Mouse (Mus musculus): ENCODE data around the gene Abcb11. TPM values are rescaled to one million over a fixed set of nuclear protein-coding genes. Genes with fewer than 3 reads are reported as not detected.

Abcb11 gene
- polyA plus RNA-seq, 1 experiment: not detected

DNA sequence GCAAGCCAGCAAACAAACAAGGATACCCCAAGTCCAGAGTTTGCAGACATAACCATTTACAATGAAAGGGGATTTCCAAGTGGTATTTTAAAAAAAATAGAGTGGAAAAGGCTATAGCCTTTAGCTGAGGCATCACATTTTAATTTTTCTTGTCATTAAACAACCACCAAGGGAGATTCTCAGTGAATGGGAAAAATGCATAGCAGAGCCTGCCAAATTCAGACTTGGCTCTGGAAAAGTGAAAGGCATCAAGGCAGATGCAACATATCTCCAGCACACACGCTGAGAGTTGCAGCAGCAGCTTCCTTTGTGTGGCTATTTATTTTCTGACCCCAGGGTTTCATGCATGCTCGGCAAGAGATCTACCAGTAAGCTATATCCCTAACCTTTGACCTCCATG is 97.5 kb downstream of the Abcb11 start:
- Histone ChIP-seq H3K36me3 (ENCODE audit: control insufficient read depth, insufficient read depth, low read length, poor library complexity, severe bottlenecking) (no peaks in the 10 kb centered on the region), H3K9me3 (replicated peaks; ENCODE audit: control insufficient read depth, insufficient read depth, low read length, poor library complexity, severe bottlenecking) (no peaks in the 10 kb centered on the region), H3K27me3 (ENCODE audit: control insufficient read depth, insufficient read depth, low read length, poor library complexity, severe bottlenecking) (no peaks in the 10 kb centered on the region), H3K9ac (ENCODE audit: low read depth, poor library complexity, severe bottlenecking) (no peak overlapping the region), H3K4me1 (ENCODE audit: control insufficient read depth, insufficient read depth, low read length) (no peaks in the 10 kb centered on the region), H3K4me3 (ENCODE audit: low read depth, low read length) (no peak overlapping the region), H3K27ac (ENCODE audit: insufficient read depth, low read length) (no peak overlapping the region)
- TF ChIP-seq CTCF (IDR thresholded peaks at IDR 0.05; ENCODE audit: low read depth, low read length) (no peak), EP300 (IDR thresholded peaks at IDR 0.05; ENCODE audit: insufficient read depth, low read depth, low read length) (no peak), POLR2A (IDR thresholded peaks at IDR 0.05; ENCODE audit: insufficient read depth, low read length) (no peak)

DNA sequence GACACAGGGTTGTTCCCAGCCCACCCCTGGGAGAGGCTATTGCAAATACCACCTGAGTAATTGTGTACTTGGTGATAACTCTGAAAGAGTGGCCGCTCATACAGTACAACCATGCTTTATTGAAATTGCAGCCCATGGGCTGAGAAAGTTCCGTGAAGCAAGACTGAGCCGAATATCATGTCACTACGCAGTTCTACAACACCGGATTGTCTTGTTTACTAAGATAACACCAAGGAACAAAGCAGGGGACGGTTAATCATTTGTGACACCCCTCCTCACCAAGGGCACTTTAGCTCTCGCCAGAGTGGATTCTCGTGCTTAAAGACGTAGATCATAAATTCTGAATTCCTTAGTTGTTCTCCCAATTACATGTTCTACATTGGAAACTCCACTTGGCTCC is 103.1 kb downstream of the Abcb11 start:
- Histone ChIP-seq H3K4me1 (ENCODE audit: control insufficient read depth, insufficient read depth, low read length) (no peaks in the 10 kb centered on the region), H3K9me3 (replicated peaks; ENCODE audit: control insufficient read depth, insufficient read depth, low read length, poor library complexity, severe bottlenecking) (no peaks in the 10 kb centered on the region), H3K4me3 (ENCODE audit: low read depth, low read length) (no peak overlapping the region), H3K27me3 (ENCODE audit: control insufficient read depth, insufficient read depth, low read length, poor library complexity, severe bottlenecking) (no peaks in the 10 kb centered on the region), H3K27ac (ENCODE audit: insufficient read depth, low read length) (no peak overlapping the region), H3K36me3 (ENCODE audit: control insufficient read depth, insufficient read depth, low read length, poor library complexity, severe bottlenecking) (no peaks in the 10 kb centered on the region), H3K9ac (ENCODE audit: low read depth, poor library complexity, severe bottlenecking) (no peak overlapping the region)
- TF ChIP-seq POLR2A (IDR thresholded peaks at IDR 0.05; ENCODE audit: insufficient read depth, low read length) (no peak), CTCF (IDR thresholded peaks at IDR 0.05; ENCODE audit: low read depth, low read length) (no peak), EP300 (IDR thresholded peaks at IDR 0.05; ENCODE audit: insufficient read depth, low read depth, low read length) (no peak)

DNA sequence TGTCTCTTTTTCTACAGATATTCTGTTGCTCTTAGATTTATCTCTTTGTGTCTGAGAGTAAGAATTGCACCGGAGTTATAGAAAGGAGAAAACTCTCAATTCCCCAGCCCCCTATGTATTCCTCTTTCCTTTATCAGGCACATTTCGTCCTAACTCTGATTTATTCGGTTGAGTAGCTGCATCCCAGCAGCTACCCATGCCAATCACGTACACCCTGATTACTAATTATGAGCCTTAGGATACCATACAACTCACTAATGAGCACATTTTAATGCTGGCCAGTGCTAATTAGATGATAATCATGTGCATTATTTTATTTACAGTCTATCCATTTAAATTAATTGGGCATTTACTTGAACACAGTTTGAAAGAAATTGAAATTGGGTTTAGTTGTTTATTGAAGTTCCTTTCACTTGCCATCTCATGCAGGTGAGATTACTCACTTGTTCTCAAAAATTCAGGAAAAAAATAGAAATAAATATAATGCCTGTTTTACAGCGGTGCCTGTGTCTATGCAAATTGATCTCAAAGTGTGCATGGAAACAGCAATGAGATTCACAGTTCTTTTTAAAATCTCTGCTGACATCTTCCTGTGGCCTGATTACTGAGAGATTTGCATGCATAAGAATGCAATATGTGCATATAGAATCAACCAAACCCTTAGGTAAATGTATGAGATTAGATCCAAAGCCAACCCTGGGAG is 107.3 kb downstream of the Abcb11 start:
- Histone ChIP-seq H3K36me3 (ENCODE audit: control insufficient read depth, insufficient read depth, low read length, poor library complexity, severe bottlenecking) (no peaks in the 10 kb centered on the region), H3K9ac (ENCODE audit: low read depth, poor library complexity, severe bottlenecking) (no peak overlapping the region), H3K27ac (ENCODE audit: insufficient read depth, low read length) (no peak overlapping the region), H3K4me1 (ENCODE audit: control insufficient read depth, insufficient read depth, low read length) (no peaks in the 10 kb centered on the region), H3K9me3 (replicated peaks; ENCODE audit: control insufficient read depth, insufficient read depth, low read length, poor library complexity, severe bottlenecking) (no peaks in the 10 kb centered on the region), H3K27me3 (ENCODE audit: control insufficient read depth, insufficient read depth, low read length, poor library complexity, severe bottlenecking) (no peaks in the 10 kb centered on the region), H3K4me3 (ENCODE audit: low read depth, low read length) (no peak overlapping the region)
- TF ChIP-seq EP300 (IDR thresholded peaks at IDR 0.05; ENCODE audit: insufficient read depth, low read depth, low read length): no peak
- TF ChIP-seq POLR2A (IDR thresholded peaks at IDR 0.05; ENCODE audit: insufficient read depth, low read length): no peak

DNA sequence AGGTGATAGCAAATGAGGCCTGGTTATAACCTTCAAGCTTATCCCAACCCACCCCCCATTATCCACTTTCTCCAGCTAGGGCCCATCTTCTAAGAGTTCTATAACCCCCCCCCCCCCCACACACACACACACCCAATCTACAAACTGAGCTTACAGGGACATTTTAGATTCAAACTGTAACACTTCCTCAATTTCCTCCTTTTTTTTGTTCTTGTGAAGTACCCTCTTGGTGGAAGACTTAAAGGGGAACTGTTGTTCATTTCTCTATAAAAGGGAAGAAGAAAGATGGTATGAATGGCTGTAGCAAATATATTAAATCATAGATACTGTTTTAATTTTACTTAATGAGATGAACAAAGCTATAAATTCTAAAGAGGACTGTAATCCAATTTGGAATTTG is 110.3 kb downstream of the Abcb11 start:
- Histone ChIP-seq H3K4me1 (ENCODE audit: control insufficient read depth, insufficient read depth, low read length) (peaks cover 1% of the 10 kb centered on the region), H3K27ac (ENCODE audit: insufficient read depth, low read length) (no peak overlapping the region)

DNA sequence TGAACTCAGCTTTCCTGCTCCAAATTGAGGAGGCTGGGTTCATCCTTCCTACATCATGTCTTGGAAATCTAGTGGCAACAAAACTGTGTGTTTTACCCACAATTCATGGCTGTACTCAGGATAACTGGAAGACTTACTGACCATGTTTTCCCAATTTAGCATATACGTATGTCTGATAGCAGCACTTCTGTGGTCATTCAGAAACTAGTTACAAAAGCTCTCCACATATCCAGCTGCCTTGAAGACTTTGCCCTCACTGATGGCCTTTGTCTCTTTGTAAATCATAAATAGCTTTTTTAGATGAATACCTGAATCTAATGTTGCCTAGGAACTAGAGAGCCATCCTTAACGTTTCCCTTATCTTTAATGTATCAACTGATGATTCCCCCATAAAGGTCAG is 112.3 kb downstream of the Abcb11 start:
- Histone ChIP-seq H3K4me3 (ENCODE audit: low read depth, low read length) (no peak overlapping the region), H3K9me3 (replicated peaks; ENCODE audit: control insufficient read depth, insufficient read depth, low read length, poor library complexity, severe bottlenecking) (no peaks in the 10 kb centered on the region), H3K27ac (ENCODE audit: insufficient read depth, low read length) (no peak overlapping the region), H3K36me3 (ENCODE audit: control insufficient read depth, insufficient read depth, low read length, poor library complexity, severe bottlenecking) (no peaks in the 10 kb centered on the region), H3K4me1 (ENCODE audit: control insufficient read depth, insufficient read depth, low read length) (peaks cover 1% of the 10 kb centered on the region), H3K9ac (ENCODE audit: low read depth, poor library complexity, severe bottlenecking) (no peak overlapping the region), H3K27me3 (ENCODE audit: control insufficient read depth, insufficient read depth, low read length, poor library complexity, severe bottlenecking) (no peaks in the 10 kb centered on the region)
- TF ChIP-seq EP300 (IDR thresholded peaks at IDR 0.05; ENCODE audit: insufficient read depth, low read depth, low read length) (no peak), CTCF (IDR thresholded peaks at IDR 0.05; ENCODE audit: low read depth, low read length) (no peak), POLR2A (IDR thresholded peaks at IDR 0.05; ENCODE audit: insufficient read depth, low read length) (no peak)

More for the DNA sequence above, 110.3 kb downstream of the Abcb11 start:
- no peaks in the 10 kb centered on the region for H3K36me3 ChIP-seq (ENCODE audit: control insufficient read depth, insufficient read depth, low read length, poor library complexity, severe bottlenecking)
- no peaks in the 10 kb centered on the region for H3K27me3 ChIP-seq (ENCODE audit: control insufficient read depth, insufficient read depth, low read length, poor library complexity, severe bottlenecking)
- H3K4me3 ChIP-seq (ENCODE audit: low read depth, low read length): no peak overlapping the region
- H3K9me3 ChIP-seq (replicated peaks; ENCODE audit: control insufficient read depth, insufficient read depth, low read length, poor library complexity, severe bottlenecking): no peaks in the 10 kb centered on the region
- no peak overlapping the region for H3K9ac ChIP-seq (ENCODE audit: low read depth, poor library complexity, severe bottlenecking)
- TF ChIP-seq EP300 (IDR thresholded peaks at IDR 0.05; ENCODE audit: insufficient read depth, low read depth, low read length): no peak
- TF ChIP-seq CTCF (IDR thresholded peaks at IDR 0.05; ENCODE audit: low read depth, low read length): no peak
- no peak for TF ChIP-seq POLR2A (IDR thresholded peaks at IDR 0.05; ENCODE audit: insufficient read depth, low read length)

DNA sequence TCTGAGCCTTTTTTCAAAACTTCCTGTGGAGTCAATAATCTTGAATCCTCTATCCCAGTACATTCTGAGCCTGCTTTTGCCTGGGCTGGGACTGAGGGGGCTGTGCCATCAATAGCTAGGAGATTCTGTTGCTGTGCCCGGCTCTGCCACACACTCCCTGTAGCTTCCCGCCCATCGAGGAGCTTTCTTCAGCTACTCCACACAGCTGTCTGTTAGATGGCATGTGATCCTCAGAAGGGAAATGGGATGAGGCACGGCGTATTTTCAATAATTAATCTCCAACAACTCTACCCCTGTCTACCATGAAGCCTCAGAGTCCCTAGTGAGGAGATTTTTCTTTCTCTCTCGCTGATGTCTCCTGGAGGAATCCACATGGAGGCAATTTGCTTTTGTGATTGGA is 113.8 kb downstream of the Abcb11 start:
- Histone ChIP-seq H3K4me3 (ENCODE audit: low read depth, low read length) (no peak overlapping the region), H3K4me1 (ENCODE audit: control insufficient read depth, insufficient read depth, low read length) (peaks cover 1% of the 10 kb centered on the region), H3K9me3 (replicated peaks; ENCODE audit: control insufficient read depth, insufficient read depth, low read length, poor library complexity, severe bottlenecking) (no peaks in the 10 kb centered on the region), H3K27me3 (ENCODE audit: control insufficient read depth, insufficient read depth, low read length, poor library complexity, severe bottlenecking) (no peaks in the 10 kb centered on the region), H3K9ac (ENCODE audit: low read depth, poor library complexity, severe bottlenecking) (no peak overlapping the region), H3K36me3 (ENCODE audit: control insufficient read depth, insufficient read depth, low read length, poor library complexity, severe bottlenecking) (no peaks in the 10 kb centered on the region), H3K27ac (ENCODE audit: insufficient read depth, low read length) (no peak overlapping the region)
- TF ChIP-seq EP300 (IDR thresholded peaks at IDR 0.05; ENCODE audit: insufficient read depth, low read depth, low read length) (no peak), CTCF (IDR thresholded peaks at IDR 0.05; ENCODE audit: low read depth, low read length) (no peak), POLR2A (IDR thresholded peaks at IDR 0.05; ENCODE audit: insufficient read depth, low read length) (no peak)
